ENCODE assay signal across 31 mouse cellular contexts in the genomic region with DNA sequence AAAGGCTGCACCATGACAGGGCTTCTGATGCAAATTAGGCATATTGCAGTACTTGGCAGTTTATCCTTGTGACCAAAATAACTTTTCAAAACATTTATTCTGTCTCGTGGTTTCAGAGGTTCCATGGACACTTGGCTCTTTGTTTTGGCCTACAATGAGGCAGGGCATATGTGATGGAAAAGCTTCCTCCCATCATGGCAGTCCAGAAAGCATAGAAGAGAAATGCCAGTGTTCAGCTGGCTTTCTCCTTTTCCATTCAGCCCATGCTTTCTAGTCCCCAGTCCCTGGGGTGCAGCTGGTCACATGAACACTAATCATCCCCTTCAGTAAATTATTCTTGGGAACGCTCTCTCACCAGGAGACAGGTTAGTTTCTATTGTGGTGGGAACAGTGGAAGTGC. TPM values are rescaled to one million over a fixed set of nuclear protein-coding genes. Genes with fewer than 3 reads are reported as not detected.
A peak's percentile ranks its signal among the peaks of the same experiment; 100 is the strongest.
DNase-seq lines count a peak whose midpoint lies in the region; ATAC-seq and TF ChIP-seq lines count a peak whose summit lies in the region.
"Had no signal": no experiment of that assay in that cellular context is flagged by ENCODE, and none has a peak within 500 bp of the region (broad histone marks: within the 10 kb centered on the region; RNA-seq: fewer than 3 reads in every experiment).

No protein-coding gene starts in this region.

- no peak overlapping the region for H3K27ac ChIP-seq in forebrain, embryonic 13.5 days
- H3K27ac ChIP-seq in forebrain, embryonic 10.5 days: no peak overlapping the region
- no peak overlapping the region for H3K27ac ChIP-seq in midbrain, embryonic 12.5 days (replicated peaks)
- H3K27ac ChIP-seq in midbrain, embryonic 10.5 days (replicated peaks): no peak overlapping the region
- H3K27ac ChIP-seq in forebrain, postnatal 0 days (ENCODE audit: low read depth, low read length): no peak overlapping the region
- H3K27ac ChIP-seq in hindbrain, postnatal 0 days: no peak overlapping the region
- H3K27ac ChIP-seq: heart, embryonic 10.5 days; limb, embryonic 13.5 days; liver, embryonic 12.5 days had no signal

- no peak for TF ChIP-seq CTCF in forebrain, postnatal 0 days (IDR thresholded peaks at IDR 0.05; ENCODE audit: low read depth)
- no peak for TF ChIP-seq CTCF in hindbrain, postnatal 0 days (IDR thresholded peaks at IDR 0.05; ENCODE audit: low read depth)

- ATAC-seq in forebrain, embryonic 13.5 days: peak; percentile 30; the same call in 1 of the 2 replicates
- 0 out of 2 replicates have a peak, but pooled peaks have one; percentile 12 for ATAC-seq in midbrain, embryonic 12.5 days (ENCODE audit: low FRiP score, low read depth)
- peak; percentile 67; the same call in 1 of the 2 replicates for ATAC-seq in forebrain, postnatal 0 days
- ATAC-seq in hindbrain, postnatal 0 days: no peak
- ATAC-seq: activated CD4-positive, CD25-positive, alpha-beta regulatory T cell, adult 4 months; intestine, embryonic 16.5 days; liver, embryonic 12.5 days had no signal

- no peak overlapping the region for H3K9ac ChIP-seq in forebrain, embryonic 13.5 days
- no peak overlapping the region for H3K9ac ChIP-seq in midbrain, embryonic 12.5 days (replicated peaks)
- no peak overlapping the region for H3K9ac ChIP-seq in forebrain, postnatal 0 days
- H3K9ac ChIP-seq in hindbrain, postnatal 0 days (replicated peaks; ENCODE audit: low read length): no peak overlapping the region
- H3K9ac ChIP-seq: limb, embryonic 13.5 days; liver, embryonic 12.5 days had no signal

- H3K36me3 ChIP-seq in forebrain, embryonic 13.5 days (ENCODE audit: poor library complexity, severe bottlenecking): no peaks in the 10 kb centered on the region
- no peaks in the 10 kb centered on the region for H3K36me3 ChIP-seq in forebrain, embryonic 10.5 days (replicated peaks)
- no peaks in the 10 kb centered on the region for H3K36me3 ChIP-seq in midbrain, embryonic 12.5 days
- H3K36me3 ChIP-seq in midbrain, embryonic 10.5 days: no peaks in the 10 kb centered on the region
- H3K36me3 ChIP-seq in forebrain, postnatal 0 days (ENCODE audit: insufficient read depth): no peaks in the 10 kb centered on the region
- no peaks in the 10 kb centered on the region for H3K36me3 ChIP-seq in hindbrain, postnatal 0 days (ENCODE audit: insufficient read depth, low read length)
- H3K36me3 ChIP-seq: heart, embryonic 10.5 days; limb, embryonic 13.5 days; liver, embryonic 12.5 days had no signal

- no peak overlapping the region for H3K4me2 ChIP-seq in forebrain, embryonic 13.5 days
- no peak overlapping the region for H3K4me2 ChIP-seq in midbrain, embryonic 12.5 days (replicated peaks)
- no peak overlapping the region for H3K4me2 ChIP-seq in forebrain, postnatal 0 days (ENCODE audit: low read depth)
- H3K4me2 ChIP-seq in hindbrain, postnatal 0 days (ENCODE audit: low read depth, low read length): no peak overlapping the region
- H3K4me2 ChIP-seq: limb, embryonic 13.5 days; liver, embryonic 12.5 days had no signal

- 19% methylated on average over 2 of the region's 2 CpGs for WGBS in forebrain, embryonic 13.5 days
- 51% methylated on average over 2 of the region's 2 CpGs for WGBS in forebrain, embryonic 10.5 days
- WGBS in midbrain, embryonic 12.5 days: 36% methylated on average over 2 of the region's 2 CpGs
- 65% methylated on average over 2 of the region's 2 CpGs for WGBS in midbrain, embryonic 10.5 days
- 5% methylated on average over 2 of the region's 2 CpGs for WGBS in forebrain, postnatal 0 days
- 17% methylated on average over 2 of the region's 2 CpGs for WGBS in hindbrain, postnatal 0 days

- H3K4me3 ChIP-seq in forebrain, embryonic 13.5 days: no peak overlapping the region
- H3K4me3 ChIP-seq in forebrain, embryonic 10.5 days: no peak overlapping the region
- H3K4me3 ChIP-seq in midbrain, embryonic 12.5 days: no peak overlapping the region
- no peak overlapping the region for H3K4me3 ChIP-seq in midbrain, embryonic 10.5 days
- no peak overlapping the region for H3K4me3 ChIP-seq in forebrain, postnatal 0 days (ENCODE audit: low read depth, low read length)
- no peak overlapping the region for H3K4me3 ChIP-seq in hindbrain, postnatal 0 days (ENCODE audit: low read length)
- H3K4me3 ChIP-seq: heart, embryonic 10.5 days; limb, embryonic 13.5 days; liver, embryonic 12.5 days had no signal

- H3K4me1 ChIP-seq in forebrain, embryonic 13.5 days: peaks cover 11% of the 10 kb centered on the region; the same call in 1 of the 2 replicates
- H3K4me1 ChIP-seq in forebrain, embryonic 10.5 days: peaks cover 5% of the 10 kb centered on the region; the same call in 1 of the 2 replicates
- no peaks in the 10 kb centered on the region for H3K4me1 ChIP-seq in midbrain, embryonic 12.5 days
- no peaks in the 10 kb centered on the region for H3K4me1 ChIP-seq in midbrain, embryonic 10.5 days
- H3K4me1 ChIP-seq in forebrain, postnatal 0 days (ENCODE audit: insufficient read depth): no peaks in the 10 kb centered on the region
- H3K4me1 ChIP-seq in hindbrain, postnatal 0 days (ENCODE audit: insufficient read depth, low read length): no peaks in the 10 kb centered on the region
- H3K4me1 ChIP-seq: heart, embryonic 10.5 days; limb, embryonic 13.5 days; liver, embryonic 12.5 days had no signal

- DNase-seq in forebrain, embryonic 10.5 days (ENCODE audit: extremely low spot score, low spot score): no peak
- DNase-seq in midbrain, embryonic 10.5 days (ENCODE audit: low spot score): no peak
- DNase-seq in forebrain, postnatal 0 days: peak; percentile 7
- DNase-seq in hindbrain, postnatal 0 days (ENCODE audit: low spot score): peak; percentile 31
- DNase-seq in thymus, postnatal 25 days: no peak
- DNase-seq: adrenal gland, postnatal 10 days; cerebellum, adult 8-10 months; cerebellum, postnatal 36 days; kidney, postnatal 36 days; lung, adult 18-20 months; lung, postnatal 14 days; retina, postnatal 1 day; thymus, postnatal 36 days had no signal

- no peaks in the 10 kb centered on the region for H3K9me3 ChIP-seq in forebrain, embryonic 13.5 days (replicated peaks)
- no peaks in the 10 kb centered on the region for H3K9me3 ChIP-seq in forebrain, embryonic 10.5 days
- H3K9me3 ChIP-seq in midbrain, embryonic 12.5 days: no peaks in the 10 kb centered on the region
- no peaks in the 10 kb centered on the region for H3K9me3 ChIP-seq in midbrain, embryonic 10.5 days (replicated peaks)
- no peaks in the 10 kb centered on the region for H3K9me3 ChIP-seq in forebrain, postnatal 0 days (ENCODE audit: low read length)
- H3K9me3 ChIP-seq in hindbrain, postnatal 0 days (ENCODE audit: low read length): no peaks in the 10 kb centered on the region
- H3K9me3 ChIP-seq: heart, embryonic 10.5 days; limb, embryonic 13.5 days; liver, embryonic 12.5 days had no signal

- H3K27me3 ChIP-seq in forebrain, embryonic 13.5 days: no peaks in the 10 kb centered on the region
- H3K27me3 ChIP-seq in forebrain, embryonic 10.5 days (ENCODE audit: poor library complexity, severe bottlenecking): no peaks in the 10 kb centered on the region
- no peaks in the 10 kb centered on the region for H3K27me3 ChIP-seq in midbrain, embryonic 12.5 days
- no peaks in the 10 kb centered on the region for H3K27me3 ChIP-seq in midbrain, embryonic 10.5 days (ENCODE audit: low read depth, poor library complexity, severe bottlenecking)
- H3K27me3 ChIP-seq in forebrain, postnatal 0 days (ENCODE audit: insufficient read depth, low read length): no peaks in the 10 kb centered on the region
- H3K27me3 ChIP-seq in hindbrain, postnatal 0 days (ENCODE audit: insufficient read depth, low read length): no peaks in the 10 kb centered on the region
- H3K27me3 ChIP-seq: limb, embryonic 13.5 days; liver, embryonic 12.5 days had no signal

RNA-seq across cellular contexts. Expression of gene Olfr541, which starts 9.3 kb away (rescaled TPM):
- polyA plus RNA-seq in forebrain, embryonic 13.5 days (2015; fragmentation: Nextera tagmentation; extraction: Ambion mirVana): not detected in 2 replicates
- polyA plus RNA-seq in forebrain, embryonic 10.5 days (2016; fragmentation: Nextera tagmentation; extraction: Ambion mirVana): not detected in 2 replicates
- not detected in 2 replicates for polyA plus RNA-seq in midbrain, embryonic 12.5 days (2016; fragmentation: Nextera tagmentation; extraction: Ambion mirVana)
- not detected in 2 replicates for polyA plus RNA-seq in midbrain, embryonic 10.5 days (2016; fragmentation: Nextera tagmentation; extraction: Ambion mirVana)
- total RNA-seq in forebrain, postnatal 0 days (2014; rRNA removed): not detected in 2 replicates
- not detected in 2 replicates for polyA plus RNA-seq in forebrain, postnatal 0 days (2015; fragmentation: Nextera tagmentation; extraction: Ambion mirVana)
- not detected in 2 replicates for total RNA-seq in hindbrain, postnatal 0 days (2014; rRNA removed)
- not detected in 2 replicates for polyA plus RNA-seq in hindbrain, postnatal 0 days (2015; fragmentation: Nextera tagmentation; extraction: Ambion mirVana)
- total RNA-seq: adrenal gland, postnatal 10 days; gastrocnemius, adult 8-10 months; hematopoietic stem cell, adult 5-6 weeks; left cerebral cortex, adult 18-20 months; left cerebral cortex, postnatal 25 days; megakaryocyte, adult 5-6 weeks; monocyte, adult 5-6 weeks had no signal
- polyA plus RNA-seq: activated CD4-positive, CD25-positive, alpha-beta regulatory T cell, adult 4 months; embryonic facial prominence, embryonic 14.5 days; gonadal fat pad, adult 2 months; heart, embryonic 10.5 days; heart, embryonic 16.5 days; intestine, embryonic 16.5 days; kidney, embryonic 14.5 days; limb, embryonic 13.5 days; liver, embryonic 12.5 days; spleen, adult 2 months had no signal

RNA-seq across cellular contexts. Expression of gene Olfr45, which starts 24.6 kb away (rescaled TPM):
- polyA plus RNA-seq in forebrain, embryonic 13.5 days (2015; fragmentation: Nextera tagmentation; extraction: Ambion mirVana): not detected in 2 replicates
- polyA plus RNA-seq in forebrain, embryonic 10.5 days (2016; fragmentation: Nextera tagmentation; extraction: Ambion mirVana): not detected in 2 replicates
- polyA plus RNA-seq in midbrain, embryonic 12.5 days (2016; fragmentation: Nextera tagmentation; extraction: Ambion mirVana): not detected in 2 replicates
- polyA plus RNA-seq in midbrain, embryonic 10.5 days (2016; fragmentation: Nextera tagmentation; extraction: Ambion mirVana): not detected in 2 replicates
- total RNA-seq in forebrain, postnatal 0 days (2014; rRNA removed): not detected in 2 replicates
- not detected in 2 replicates for polyA plus RNA-seq in forebrain, postnatal 0 days (2015; fragmentation: Nextera tagmentation; extraction: Ambion mirVana)
- not detected in 2 replicates for total RNA-seq in hindbrain, postnatal 0 days (2014; rRNA removed)
- polyA plus RNA-seq in hindbrain, postnatal 0 days (2015; fragmentation: Nextera tagmentation; extraction: Ambion mirVana): not detected in 2 replicates
- total RNA-seq: adrenal gland, postnatal 10 days; gastrocnemius, adult 8-10 months; hematopoietic stem cell, adult 5-6 weeks; left cerebral cortex, adult 18-20 months; left cerebral cortex, postnatal 25 days; megakaryocyte, adult 5-6 weeks; monocyte, adult 5-6 weeks had no signal
- polyA plus RNA-seq: activated CD4-positive, CD25-positive, alpha-beta regulatory T cell, adult 4 months; embryonic facial prominence, embryonic 14.5 days; gonadal fat pad, adult 2 months; heart, embryonic 10.5 days; heart, embryonic 16.5 days; intestine, embryonic 16.5 days; kidney, embryonic 14.5 days; liver, embryonic 12.5 days; spleen, adult 2 months had no signal

RNA-seq across cellular contexts. Expression of gene Olfr539, which starts 46.6 kb away (rescaled TPM):
- polyA plus RNA-seq in forebrain, embryonic 13.5 days (2015; fragmentation: Nextera tagmentation; extraction: Ambion mirVana): 0.01 TPM in 1 of 2 replicates, not detected in the other
- not detected in 2 replicates for polyA plus RNA-seq in forebrain, embryonic 10.5 days (2016; fragmentation: Nextera tagmentation; extraction: Ambion mirVana)
- not detected in 2 replicates for polyA plus RNA-seq in midbrain, embryonic 12.5 days (2016; fragmentation: Nextera tagmentation; extraction: Ambion mirVana)
- polyA plus RNA-seq in midbrain, embryonic 10.5 days (2016; fragmentation: Nextera tagmentation; extraction: Ambion mirVana): not detected in 2 replicates
- under 0.01 TPM in 2 replicates for total RNA-seq in forebrain, postnatal 0 days (2014; rRNA removed)
- 0.05 TPM in 1 of 2 replicates, not detected in the other for polyA plus RNA-seq in forebrain, postnatal 0 days (2015; fragmentation: Nextera tagmentation; extraction: Ambion mirVana)
- 0.05 TPM in 1 of 2 replicates, not detected in the other for total RNA-seq in hindbrain, postnatal 0 days (2014; rRNA removed)
- polyA plus RNA-seq in hindbrain, postnatal 0 days (2015; fragmentation: Nextera tagmentation; extraction: Ambion mirVana): 0.01 TPM in 1 of 2 replicates, not detected in the other
- total RNA-seq: adrenal gland, postnatal 10 days; gastrocnemius, adult 8-10 months; hematopoietic stem cell, adult 5-6 weeks; megakaryocyte, adult 5-6 weeks; monocyte, adult 5-6 weeks had no signal
- polyA plus RNA-seq: embryonic facial prominence, embryonic 14.5 days; gonadal fat pad, adult 2 months; heart, embryonic 10.5 days; heart, embryonic 16.5 days; intestine, embryonic 16.5 days; kidney, embryonic 14.5 days; liver, embryonic 12.5 days; spleen, adult 2 months had no signal

RNA-seq across cellular contexts. Expression of gene Cyp2e1, which starts 57.2 kb away (rescaled TPM):
- polyA plus RNA-seq in forebrain, embryonic 13.5 days (2015; fragmentation: Nextera tagmentation; extraction: Ambion mirVana): not detected in 2 replicates
- polyA plus RNA-seq in forebrain, embryonic 10.5 days (2016; fragmentation: Nextera tagmentation; extraction: Ambion mirVana): not detected in 2 replicates
- polyA plus RNA-seq in midbrain, embryonic 12.5 days (2016; fragmentation: Nextera tagmentation; extraction: Ambion mirVana): not detected in 2 replicates
- polyA plus RNA-seq in midbrain, embryonic 10.5 days (2016; fragmentation: Nextera tagmentation; extraction: Ambion mirVana): not detected in 2 replicates
- total RNA-seq in forebrain, postnatal 0 days (2014; rRNA removed): not detected in 2 replicates
- polyA plus RNA-seq in forebrain, postnatal 0 days (2015; fragmentation: Nextera tagmentation; extraction: Ambion mirVana): not detected in 2 replicates
- not detected in 2 replicates for total RNA-seq in hindbrain, postnatal 0 days (2014; rRNA removed)
- not detected in 2 replicates for polyA plus RNA-seq in hindbrain, postnatal 0 days (2015; fragmentation: Nextera tagmentation; extraction: Ambion mirVana)
- total RNA-seq: hematopoietic stem cell, adult 5-6 weeks; left cerebral cortex, postnatal 25 days; megakaryocyte, adult 5-6 weeks; monocyte, adult 5-6 weeks had no signal
- polyA plus RNA-seq: embryonic facial prominence, embryonic 14.5 days; heart, embryonic 10.5 days; heart, embryonic 16.5 days; intestine, embryonic 16.5 days; limb, embryonic 13.5 days; liver, embryonic 12.5 days had no signal

Comparison
In these comparisons a context has a peak if more than half of its experiments do, and no peak if none do; other contexts are left out.
1. DNase-seq: peak in forebrain, postnatal 0 days (single experiment) and hindbrain, postnatal 0 days (single experiment); none in forebrain, embryonic 10.5 days (single experiment), midbrain, embryonic 10.5 days (single experiment) and thymus, postnatal 25 days (single experiment).